Mouse (Mus musculus) heart, embryonic 13.5 days (tissue): ENCODE data around the gene 6030408B16Rik. TPM values are rescaled to one million over a fixed set of nuclear protein-coding genes. Genes with fewer than 3 reads are reported as not detected.
A peak's percentile ranks its signal among the peaks of the same experiment; 100 is the strongest.

Experiments
- ATAC-seq: fragments of 200-750 bp; cut with Nextera tagmentation; 2 replicates; pipeline ENCODE4 v1.8.0; 2017; ENCODE audit warnings: moderate TSS enrichment; ENCODE audit not compliant: insufficient number of reproducible peaks, low FRiP score, low TSS enrichment; ENCODE audit errors: extremely low read depth
- H3K27ac ChIP-seq: fragments of 300-500 bp; sonication (generic); replicated peaks from 2 replicates; pipeline ENCODE4 v1.5.1; 2015; ENCODE audit warnings: moderate library complexity, mild to moderate bottlenecking, inconsistent platforms
- H3K27me3 ChIP-seq: fragments of 300-500 bp; sonication (generic); replicated peaks from 2 replicates; pipeline ENCODE4 v1.6.1; 2015; ENCODE audit warnings: mild to moderate bottlenecking, inconsistent platforms
- H3K36me3 ChIP-seq: fragments of 300-500 bp; sonication (generic); 2 replicates; pipeline ENCODE4 v1.6.1; 2015; ENCODE audit warnings: mild to moderate bottlenecking, inconsistent platforms
- H3K4me1 ChIP-seq: fragments of 300-500 bp; sonication (generic); 2 replicates; pipeline ENCODE4 v1.6.1; 2015; ENCODE audit warnings: inconsistent platforms
- H3K4me2 ChIP-seq: fragments of 300-500 bp; sonication (generic); 2 replicates; pipeline ENCODE4 v1.6.1; 2015; ENCODE audit warnings: inconsistent platforms, mild to moderate bottlenecking, moderate library complexity
- H3K4me3 ChIP-seq: fragments of 300-500 bp; sonication (generic); 2 replicates; pipeline ENCODE4 v1.5.1; 2015; ENCODE audit warnings: moderate library complexity, mild to moderate bottlenecking, inconsistent platforms
- H3K9ac ChIP-seq: fragments of 300-500 bp; sonication (generic); 2 replicates; pipeline ENCODE4 v1.6.1; 2015; ENCODE audit warnings: inconsistent platforms, mild to moderate bottlenecking, moderate library complexity
- H3K9me3 ChIP-seq: fragments of 300-500 bp; sonication (generic); 2 replicates; pipeline ENCODE4 v1.6.1; 2016; ENCODE audit warnings: inconsistent platforms
- WGBS: fragments of 180-500 bp; shearing (Covaris S2); methylation state at CpG from one replicate; pipeline ENCODE4 v1.1.7; 2015; ENCODE audit warnings: mixed read lengths; 5-methylcytosine and 5-hydroxymethylcytosine counted together
- polyA plus RNA-seq: library from polyadenylated mRNA; unstranded; fragments of >200 nt; fragmentation: Nextera tagmentation; extraction: Ambion mirVana; gene quantifications from 2 replicates; pipeline ENCODE4 v1.2.1, GENCODE M21; 2015

Gene 6030408B16Rik
- polyA plus RNA-seq, 1 experiment from 2014 or later, result 3.0 TPM

DNA sequence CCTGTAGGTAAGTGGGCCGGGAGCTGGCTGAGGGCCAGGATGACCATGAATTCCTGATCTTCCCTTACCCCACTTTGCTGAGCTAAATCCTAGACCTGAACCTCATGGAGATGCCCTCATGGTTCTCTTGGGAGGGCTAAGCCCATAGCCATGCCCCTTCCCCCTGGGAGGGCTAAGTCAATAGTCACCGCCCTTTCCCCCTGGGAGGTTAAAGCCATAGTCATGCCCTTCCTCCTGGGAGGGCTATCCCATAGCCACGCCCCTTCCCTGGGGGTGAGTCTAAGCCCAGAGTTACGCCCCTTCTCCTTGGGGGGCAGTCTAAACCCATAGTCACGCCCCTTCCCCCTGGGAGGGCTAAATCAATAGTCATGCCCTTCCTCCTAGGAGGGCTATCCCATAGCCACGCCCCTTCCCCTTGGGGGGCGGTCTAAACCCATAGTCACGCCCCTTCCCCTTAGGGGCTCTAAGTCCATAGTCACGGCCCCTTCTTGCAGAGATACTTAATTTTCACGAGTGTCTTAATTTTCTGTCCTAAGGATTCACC, 33.1 kb downstream of the 6030408B16Rik start:
- H3K36me3 ChIP-seq, result no peaks in the 10 kb centered on the region
- H3K27me3 ChIP-seq, result no peaks in the 10 kb centered on the region
- H3K27ac ChIP-seq, result no peak overlapping the region
- ATAC-seq, result no peak
- 38% methylated on average over 10 of the region's 10 CpGs for WGBS
- peaks cover 22% of the 10 kb centered on the region for H3K4me1 ChIP-seq
- H3K4me3 ChIP-seq, result no peak overlapping the region
- H3K9ac ChIP-seq, result no peak overlapping the region
- H3K9me3 ChIP-seq, result no peaks in the 10 kb centered on the region
- no peak overlapping the region for H3K4me2 ChIP-seq

DNA sequence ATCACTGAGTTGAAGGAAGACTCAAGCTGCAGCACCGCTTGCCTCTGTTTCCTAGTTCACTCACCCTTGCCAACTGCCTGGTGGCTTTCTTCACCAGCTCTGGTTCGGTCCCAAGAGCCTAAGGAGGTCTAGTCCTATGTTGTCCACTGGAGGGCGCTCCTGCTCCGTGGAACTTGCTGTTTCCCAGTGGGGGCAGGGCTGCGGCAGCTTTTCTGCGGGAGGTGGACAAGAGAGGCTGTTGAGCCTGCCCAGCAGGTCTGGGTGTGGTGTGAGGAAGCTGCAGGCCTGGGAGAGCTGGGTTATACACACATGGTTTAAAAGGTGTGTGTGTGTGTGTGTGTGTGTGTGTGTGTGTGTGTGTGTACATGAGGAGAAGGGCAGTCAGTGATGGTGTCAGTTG, 34.3 kb downstream of the 6030408B16Rik start:
- H3K4me1 ChIP-seq, result peaks cover 12% of the 10 kb centered on the region
- H3K4me2 ChIP-seq, result no peak overlapping the region
- no peak overlapping the region for H3K4me3 ChIP-seq
- no peaks in the 10 kb centered on the region; the same call in 1 of the 2 replicates for H3K27me3 ChIP-seq
- no peaks in the 10 kb centered on the region for H3K9me3 ChIP-seq
- 0 out of 2 replicates have a peak overlapping the region, but pooled peaks have one; percentile 12 for H3K9ac ChIP-seq
- no peak overlapping the region for H3K27ac ChIP-seq
- H3K36me3 ChIP-seq, result no peaks in the 10 kb centered on the region
- WGBS, result 5% methylated on average over 6 of the region's 6 CpGs
- no peak for ATAC-seq

DNA sequence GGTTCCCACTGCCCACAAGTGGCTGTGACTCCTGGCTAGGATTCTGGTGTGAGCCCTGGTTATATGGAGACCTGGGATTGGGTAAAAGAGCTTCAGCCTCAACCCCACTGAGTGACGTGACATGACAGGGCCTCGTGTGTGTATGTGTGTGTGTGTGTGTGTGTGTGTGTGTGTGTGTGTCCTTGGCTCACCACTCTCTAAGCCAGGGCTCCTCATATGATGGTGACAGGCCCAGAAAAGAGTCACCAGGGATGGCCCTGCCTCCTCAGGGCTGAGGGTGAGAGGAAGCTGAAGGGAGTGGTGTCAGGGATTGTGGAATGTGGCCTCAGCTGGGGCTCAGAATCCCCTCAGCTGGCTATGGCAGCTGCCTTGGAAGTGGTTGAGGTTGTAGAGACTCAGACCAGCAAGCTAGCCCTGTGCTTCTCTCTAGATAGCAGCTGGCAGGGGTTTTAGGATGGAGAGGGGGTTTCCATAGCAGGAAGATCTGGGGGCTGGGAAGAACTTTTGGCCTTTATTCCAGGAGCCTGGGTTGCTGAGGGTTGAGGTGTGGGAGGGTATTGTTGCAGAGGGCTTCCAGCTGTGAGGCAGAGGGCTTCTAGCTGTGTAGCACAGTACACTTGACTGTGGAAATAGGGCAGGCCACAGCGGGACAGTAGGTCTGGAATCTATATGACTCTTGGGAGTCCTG, 36.0 kb downstream of the 6030408B16Rik start:
- no peak for ATAC-seq
- Histone ChIP-seq H3K4me1 (peaks cover 15% of the 10 kb centered on the region), H3K9ac (no peak overlapping the region)

DNA sequence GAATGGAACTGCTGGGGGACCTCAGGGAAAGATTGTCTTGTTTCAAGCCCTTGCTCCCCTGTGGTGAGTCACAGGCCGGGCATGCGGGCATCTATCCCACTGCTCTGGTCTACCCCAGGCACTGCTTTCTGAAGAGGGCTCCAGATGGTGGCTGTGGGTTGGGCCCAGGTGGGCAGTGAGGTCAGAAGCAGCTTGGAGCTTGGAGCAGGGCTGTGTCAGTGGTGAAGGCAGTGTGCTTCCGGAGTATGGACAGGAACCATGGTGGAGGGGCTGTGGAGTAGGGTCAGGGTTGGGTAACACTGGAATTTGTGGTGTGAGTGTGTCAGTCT, 36.5 kb downstream of the 6030408B16Rik start:
- WGBS, result 41% methylated on average over 3 of the region's 3 CpGs
- ATAC-seq, result no peak

More for the DNA sequence above, 36.0 kb downstream of the 6030408B16Rik start:
- Histone ChIP-seq H3K27ac (no peak overlapping the region), H3K4me3 (no peak overlapping the region), H3K4me2 (no peak overlapping the region), H3K36me3 (no peaks in the 10 kb centered on the region), H3K27me3 (peaks cover 1% of the 10 kb centered on the region; the same call in 1 of the 2 replicates), H3K9me3 (no peaks in the 10 kb centered on the region)
- 55% methylated on average over 3 of the region's 3 CpGs for WGBS

DNA sequence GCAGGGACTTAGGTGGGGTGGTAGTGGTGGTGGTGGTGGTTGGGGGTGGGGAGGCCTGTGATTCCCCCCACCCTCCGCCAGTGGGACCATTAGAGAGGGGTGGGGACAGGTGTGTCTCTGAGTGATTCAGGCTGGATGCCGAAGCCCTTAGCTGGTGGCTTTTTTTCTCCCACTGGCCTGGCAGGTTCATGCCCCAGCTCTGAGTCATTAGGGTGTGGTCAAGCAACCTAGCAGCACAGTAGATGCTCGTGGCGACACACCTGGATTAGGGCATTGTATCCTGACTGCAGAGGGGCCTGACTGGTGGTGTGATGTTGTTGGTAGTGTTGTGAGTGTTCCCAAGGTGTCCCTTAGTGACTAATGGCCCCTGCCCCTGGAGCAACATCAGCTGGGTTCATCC, 38.1 kb downstream of the 6030408B16Rik start:
- Histone ChIP-seq H3K36me3 (no peaks in the 10 kb centered on the region), H3K27me3 (peaks cover 6% of the 10 kb centered on the region), H3K4me3 (no peak overlapping the region), H3K9me3 (no peaks in the 10 kb centered on the region), H3K27ac (no peak overlapping the region), H3K4me2 (no peak overlapping the region), H3K4me1 (peaks cover 15% of the 10 kb centered on the region), H3K9ac (no peak overlapping the region)
- WGBS, result 67% methylated on average over 4 of the region's 4 CpGs
- no peak for ATAC-seq

More for the DNA sequence above, 36.5 kb downstream of the 6030408B16Rik start:
- Histone ChIP-seq H3K9ac (no peak overlapping the region), H3K4me3 (no peak overlapping the region), H3K4me1 (peaks cover 15% of the 10 kb centered on the region), H3K36me3 (no peaks in the 10 kb centered on the region), H3K27me3 (peaks cover 3% of the 10 kb centered on the region; the same call in 1 of the 2 replicates), H3K4me2 (no peak overlapping the region), H3K27ac (no peak overlapping the region), H3K9me3 (no peaks in the 10 kb centered on the region)

DNA sequence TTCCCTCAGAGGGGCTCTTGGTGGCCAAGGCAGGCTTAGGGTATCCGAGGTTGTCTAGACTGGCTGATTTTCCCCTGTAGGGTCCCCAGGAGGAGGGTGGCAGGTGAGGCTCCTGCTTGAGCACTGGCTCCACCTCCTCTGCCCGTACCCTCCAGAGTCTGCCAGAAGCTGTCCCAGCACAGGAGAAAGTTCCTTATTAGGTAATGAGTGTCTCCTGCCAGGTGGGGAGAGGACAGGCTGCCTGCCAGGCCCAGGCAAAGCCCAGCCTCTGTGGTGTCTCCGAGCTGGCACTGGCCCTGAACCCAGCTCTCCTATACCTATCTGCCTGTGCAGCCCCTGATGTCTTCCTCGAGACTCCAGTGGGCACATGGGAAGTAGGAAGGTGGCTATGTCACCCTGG, 39.4 kb downstream of the 6030408B16Rik start:
- H3K9me3 ChIP-seq, result no peaks in the 10 kb centered on the region
- no peak overlapping the region for H3K4me2 ChIP-seq
- no peak overlapping the region for H3K9ac ChIP-seq
- no peak overlapping the region for H3K4me3 ChIP-seq
- H3K36me3 ChIP-seq, result no peaks in the 10 kb centered on the region
- no peak overlapping the region for H3K27ac ChIP-seq
- WGBS, result 66% methylated on average over 4 of the region's 4 CpGs
- peaks cover 19% of the 10 kb centered on the region for H3K27me3 ChIP-seq
- peaks cover 25% of the 10 kb centered on the region for H3K4me1 ChIP-seq
- ATAC-seq, result no peak

DNA sequence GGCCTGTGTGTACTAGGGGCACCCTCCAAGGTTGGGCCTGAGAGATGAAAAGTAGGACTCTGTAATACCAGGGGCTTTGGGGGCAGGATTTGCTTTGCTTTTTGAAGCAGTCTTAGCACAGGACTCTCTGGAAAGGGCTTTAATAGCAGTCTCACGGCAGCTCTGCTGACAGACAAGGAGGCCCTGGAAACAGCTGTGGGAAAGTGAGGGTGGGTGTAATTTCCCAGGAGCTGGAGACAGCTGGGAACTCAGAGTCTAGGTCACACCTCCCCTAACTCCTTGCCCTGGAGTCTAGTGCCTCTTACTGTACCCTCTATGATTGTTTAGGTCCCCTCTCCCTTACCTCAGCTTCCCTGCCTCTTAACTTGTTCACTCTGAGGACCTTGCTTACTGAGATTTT, 40.2 kb downstream of the 6030408B16Rik start:
- Histone ChIP-seq H3K4me2 (no peak overlapping the region), H3K9ac (no peak overlapping the region), H3K36me3 (no peaks in the 10 kb centered on the region), H3K27me3 (peaks cover 21% of the 10 kb centered on the region), H3K4me1 (peaks cover 31% of the 10 kb centered on the region), H3K9me3 (no peaks in the 10 kb centered on the region), H3K4me3 (no peak overlapping the region), H3K27ac (no peak overlapping the region)
- ATAC-seq, result no peak
- whole genome bisulfite sequencing, result 10% methylated on average over 1 of the region's 1 CpGs

DNA sequence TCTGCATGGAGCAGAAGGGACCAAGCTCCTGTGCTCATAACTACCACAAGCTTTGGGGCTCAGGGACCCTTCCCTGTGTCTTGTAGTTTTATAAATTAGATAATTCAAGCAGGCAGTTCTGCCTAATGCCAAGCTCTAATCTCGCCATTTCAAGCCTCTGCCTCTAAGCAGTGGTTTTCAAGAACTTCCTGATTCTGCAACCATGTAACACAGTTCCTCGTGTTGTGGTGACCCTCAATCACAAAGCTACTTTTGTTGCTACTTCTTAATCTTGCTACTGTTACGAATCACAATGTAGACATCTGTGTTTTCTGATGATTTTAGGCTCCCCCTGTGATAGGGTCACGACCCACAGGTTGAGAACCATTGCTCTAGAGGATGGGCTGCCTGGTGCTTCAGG, 40.6 kb downstream of the 6030408B16Rik start:
- 54% methylated on average over 4 of the region's 4 CpGs for WGBS
- ATAC-seq, result no peak
- H3K9ac ChIP-seq, result no peak overlapping the region
- H3K4me2 ChIP-seq, result no peak overlapping the region
- peaks cover 21% of the 10 kb centered on the region for H3K27me3 ChIP-seq
- no peak overlapping the region for H3K27ac ChIP-seq
- peaks cover 31% of the 10 kb centered on the region for H3K4me1 ChIP-seq
- H3K9me3 ChIP-seq, result no peaks in the 10 kb centered on the region
- H3K4me3 ChIP-seq, result no peak overlapping the region
- no peaks in the 10 kb centered on the region for H3K36me3 ChIP-seq

DNA sequence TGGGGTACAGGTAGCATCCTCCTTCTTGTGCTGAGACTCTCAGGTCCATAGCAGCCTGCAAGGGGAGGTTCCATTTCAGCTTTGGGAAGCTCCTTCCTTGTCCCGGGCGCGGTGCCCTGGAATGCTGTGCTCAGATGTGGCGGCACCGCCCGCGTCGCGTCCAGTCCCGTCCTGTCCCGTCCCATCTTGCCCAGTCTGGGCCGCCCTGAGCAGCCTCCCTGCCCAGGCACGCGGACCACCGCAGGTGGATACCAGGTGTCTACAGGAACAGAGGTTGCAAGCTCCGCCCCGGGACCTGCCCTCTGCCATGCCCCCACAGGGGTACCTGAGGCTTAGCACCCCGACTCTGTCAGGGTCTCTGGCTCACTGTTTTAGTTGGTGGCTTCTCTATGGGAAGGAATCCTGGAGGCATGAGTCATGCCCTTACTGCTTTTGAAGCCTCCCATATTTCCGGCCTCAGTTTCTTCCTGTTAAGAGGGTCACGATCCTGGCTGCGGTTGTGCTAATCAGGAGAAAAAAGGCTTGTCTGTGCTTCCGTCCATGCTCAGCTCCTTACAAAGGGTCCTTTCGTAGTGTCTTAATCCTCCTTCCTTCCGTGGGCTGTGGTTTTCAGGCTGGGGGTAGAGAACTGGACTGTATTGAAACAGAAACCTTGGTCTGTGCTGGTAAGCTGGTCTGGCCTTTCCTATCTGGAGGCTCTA, 43.6 kb downstream of the 6030408B16Rik start:
- 34% methylated on average over 24 of the region's 24 CpGs for WGBS
- H3K9me3 ChIP-seq, result no peaks in the 10 kb centered on the region
- H3K27me3 ChIP-seq, result peaks cover 26% of the 10 kb centered on the region
- H3K36me3 ChIP-seq, result no peaks in the 10 kb centered on the region
- peak; percentile 4; the same call in 1 of the 2 replicates for ATAC-seq
- H3K4me3 ChIP-seq, result no peak overlapping the region
- H3K4me1 ChIP-seq, result peaks cover 21% of the 10 kb centered on the region
- 0 out of 2 replicates have a peak overlapping the region, but pooled peaks have one; percentile 37 for H3K9ac ChIP-seq
- H3K4me2 ChIP-seq, result peak overlapping the region; percentile 14; the same call in 1 of the 2 replicates
- peak overlapping the region; percentile 69 for H3K27ac ChIP-seq

DNA sequence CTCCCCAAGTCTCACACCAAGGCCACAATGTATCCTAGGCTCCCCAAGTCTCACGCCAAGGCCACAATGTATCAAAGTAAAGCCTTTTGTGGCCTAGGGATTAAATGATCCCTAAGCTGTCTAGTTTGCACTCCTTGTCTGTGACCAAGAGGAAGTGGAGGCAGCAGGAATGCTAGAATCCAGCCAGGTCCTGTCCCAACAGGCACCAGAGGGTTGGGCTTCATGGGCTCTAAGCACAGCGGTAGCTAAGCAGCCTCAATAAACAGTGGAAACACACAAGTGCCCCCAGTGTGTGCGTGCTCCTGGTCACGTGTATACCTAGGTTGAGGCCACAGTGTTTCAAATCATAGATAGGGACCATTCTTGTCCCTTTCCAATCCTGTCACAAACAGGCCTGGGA, 45.3 kb downstream of the 6030408B16Rik start:
- ATAC-seq, result no peak
- no peak overlapping the region for H3K4me3 ChIP-seq
- no peaks in the 10 kb centered on the region for H3K36me3 ChIP-seq
- no peak overlapping the region for H3K9ac ChIP-seq
- no peaks in the 10 kb centered on the region for H3K9me3 ChIP-seq
- no peak overlapping the region for H3K27ac ChIP-seq
- H3K4me2 ChIP-seq, result no peak overlapping the region
- H3K4me1 ChIP-seq, result peaks cover 16% of the 10 kb centered on the region
- WGBS, result 64% methylated on average over 4 of the region's 4 CpGs
- peaks cover 29% of the 10 kb centered on the region for H3K27me3 ChIP-seq

DNA sequence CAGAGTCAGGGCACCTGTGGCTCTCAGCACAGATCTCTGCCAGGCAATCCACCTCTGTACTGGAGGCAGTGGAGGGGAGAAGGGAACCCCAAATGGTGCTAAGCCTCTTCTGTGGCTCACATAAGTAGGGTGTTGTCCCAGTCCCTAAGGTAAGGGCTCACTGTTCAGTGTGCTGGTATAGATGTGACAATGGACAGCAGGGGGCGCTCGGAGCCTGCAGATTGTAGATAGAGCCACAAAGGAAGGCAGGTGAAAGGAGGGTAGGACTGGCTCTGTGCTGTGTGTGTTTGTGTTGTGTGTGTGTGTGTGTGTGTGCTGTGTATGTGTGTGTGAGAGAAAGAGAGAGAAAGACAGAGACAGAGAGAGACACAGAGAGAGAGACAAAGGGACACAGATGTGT, 46.5 kb downstream of the 6030408B16Rik start:
- Histone ChIP-seq H3K9ac (no peak overlapping the region), H3K4me1 (peaks cover 16% of the 10 kb centered on the region)

More for the DNA sequence above, 46.5 kb downstream of the 6030408B16Rik start:
- Histone ChIP-seq H3K9me3 (no peaks in the 10 kb centered on the region), H3K4me2 (no peak overlapping the region), H3K27me3 (peaks cover 26% of the 10 kb centered on the region), H3K4me3 (no peak overlapping the region), H3K36me3 (no peaks in the 10 kb centered on the region), H3K27ac (no peak overlapping the region)
- no peak for ATAC-seq
- WGBS, result 0% methylated on average over 2 of the region's 2 CpGs
